Mouse (Mus musculus): Measurements from ENCODE around the gene Tmem106a.
"Not testable (repeated sequence)": the region's sequence is repeated elsewhere in the genome, so short reads cannot be mapped to it uniquely, and the experiment has no call there.

The Tmem106a gene

GRCm38 (mm10) chr11:101639761-101640160 is 57.7 kb downstream of the Tmem106a start:
- CTCF ChIA-PET, result interaction anchor here (0.6 to 1.1 kb wide), 4 partner anchors 13 to 668 kb away, joined by 3 to 13 read pairs (median 8); partner anchors contain the start of genes Cntnap1 and Rdm1

DNA sequence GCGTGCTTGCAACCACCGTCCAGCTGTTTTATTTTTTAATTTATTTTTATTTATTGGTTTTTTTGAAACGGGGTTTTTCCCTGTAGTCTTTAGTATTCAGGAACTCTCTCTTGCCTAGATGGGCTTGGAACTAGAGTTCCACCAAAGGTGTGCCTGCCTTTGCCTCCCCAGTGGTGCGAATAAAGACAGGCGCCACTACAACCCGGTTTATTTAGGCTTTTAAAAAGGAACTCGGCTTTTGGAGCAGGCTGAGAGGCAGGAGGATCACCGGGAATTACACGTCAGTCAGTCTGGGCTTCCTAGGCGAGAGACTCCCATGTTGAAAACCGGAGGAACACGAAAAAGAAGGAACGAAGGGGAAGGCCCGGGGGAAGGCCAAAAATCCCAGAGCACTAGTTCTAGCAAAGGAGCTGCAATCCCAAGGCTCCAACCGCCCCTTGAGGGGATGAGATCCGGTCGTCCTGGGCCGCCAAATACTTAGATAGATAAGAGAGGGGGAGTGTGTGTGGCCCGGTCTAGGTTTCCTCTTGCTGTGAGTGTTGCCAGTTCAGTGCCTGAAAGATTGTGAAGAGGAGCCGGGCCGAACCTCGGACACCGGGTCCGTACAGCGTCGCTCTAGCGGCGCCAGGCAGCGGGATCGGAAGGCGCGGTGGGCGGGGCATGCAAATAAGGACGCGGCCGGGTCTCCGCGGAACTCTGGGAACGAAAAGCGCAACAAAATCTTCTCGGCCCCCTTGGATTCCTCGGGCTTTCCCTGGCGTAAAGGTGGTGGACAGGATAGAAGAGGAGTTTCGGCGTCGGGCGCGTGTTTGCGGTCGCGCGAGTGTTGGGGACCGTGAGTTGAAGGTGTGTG is 59.0 kb downstream of the Tmem106a start:
- CTCF ChIA-PET, result not testable (repeated sequence)

Data from spleen, embryonic (tissue).